Mouse (Mus musculus) forebrain, embryonic 11.5 days (tissue): ENCODE measurements around the gene Arhgap42. TPM values are rescaled to one million over a fixed set of nuclear protein-coding genes. Genes with fewer than 3 reads are reported as not detected.
A peak's percentile ranks its signal among the peaks of the same experiment; 100 is the strongest.

Source experiments
- ATAC-seq: fragments of 200-750 bp; cut with Nextera tagmentation; replicated peaks from 2 replicates; pipeline ENCODE4 v1.8.0; 2017; ENCODE audit warnings: moderate TSS enrichment; ENCODE audit not compliant: low FRiP score
- DNase-seq: peaks from one replicate; pipeline ENCODE4 v3.0.0-alpha.2; 2017; ENCODE audit warnings: low spot score
- H3K27ac ChIP-seq: fragments of 300-500 bp; sonication (generic); 2 replicates; pipeline ENCODE4 v1.5.1; 2014; ENCODE audit warnings: low read depth, low read length
- H3K27me3 ChIP-seq: fragments of 300-500 bp; sonication (generic); 2 replicates; pipeline ENCODE4 v1.6.1; 2014; ENCODE audit warnings: mild to moderate bottlenecking, low read length, mixed read lengths; ENCODE audit not compliant: control insufficient read depth, insufficient read depth
- H3K36me3 ChIP-seq: fragments of 300-500 bp; sonication (generic); 2 replicates; pipeline ENCODE4 v1.6.1; 2014; ENCODE audit warnings: mild to moderate bottlenecking, low read length, moderate library complexity, mixed read lengths; ENCODE audit not compliant: control insufficient read depth, insufficient read depth
- H3K4me1 ChIP-seq: fragments of 300-500 bp; sonication (generic); replicated peaks from 2 replicates; pipeline ENCODE4 v1.6.1; 2014; ENCODE audit warnings: low read length, mixed read lengths; ENCODE audit not compliant: control insufficient read depth, insufficient read depth
- H3K4me2 ChIP-seq: fragments of 300-500 bp; sonication (generic); 2 replicates; pipeline ENCODE4 v1.6.1; 2014; ENCODE audit warnings: low read depth, mild to moderate bottlenecking, low read length, moderate library complexity, mixed read lengths; ENCODE audit not compliant: severe bottlenecking
- H3K4me3 ChIP-seq: fragments of 300-500 bp; sonication (generic); 2 replicates; pipeline ENCODE4 v1.5.1; 2014; ENCODE audit warnings: low read depth, low read length
- H3K9ac ChIP-seq: fragments of 300-500 bp; sonication (generic); 2 replicates; pipeline ENCODE4 v1.6.1; 2014; ENCODE audit warnings: low read length
- H3K9me3 ChIP-seq: fragments of 300-500 bp; sonication (generic); 2 replicates; pipeline ENCODE4 v1.6.1; 2016; ENCODE audit warnings: low read length, mixed read lengths; ENCODE audit not compliant: control insufficient read depth
- WGBS: fragments of 180-500 bp; shearing (Covaris S2); extraction: QIAGEN DNeasy Blood & Tissue Kit; methylation state at CpG from one replicate; pipeline ENCODE4 v1.1.7; 2014; 5-methylcytosine and 5-hydroxymethylcytosine counted together
- polyA plus RNA-seq: library from polyadenylated mRNA; unstranded; fragments of >200 nt; fragmentation: Nextera tagmentation; extraction: Ambion mirVana; gene quantifications from 2 replicates; pipeline ENCODE4 v1.2.1, GENCODE M21; 2014

The Arhgap42 gene
- polyA plus RNA-seq, 1 experiment from 2014 or later = 20.6 TPM

DNA sequence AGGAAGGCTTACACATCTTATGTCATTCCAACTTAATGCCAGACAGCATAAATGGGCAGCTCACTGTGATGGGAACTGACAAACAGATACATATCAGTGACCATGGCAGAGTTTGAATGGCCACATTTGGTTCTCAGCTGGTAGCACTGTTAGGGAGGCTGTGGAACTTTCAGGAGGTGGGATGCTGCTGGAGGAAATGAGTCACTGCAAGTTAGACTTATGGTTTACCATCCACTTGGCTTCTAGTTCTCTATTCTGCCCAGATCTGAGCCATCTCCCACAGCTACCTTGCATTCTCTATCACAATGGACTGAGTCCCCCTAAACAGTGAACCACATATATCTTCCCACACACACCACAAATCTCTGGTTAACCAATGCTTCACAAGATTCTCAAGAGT, 186.0 kb downstream of the Arhgap42 start:
- no peaks in the 10 kb centered on the region; the same call in 1 of the 2 replicates for H3K36me3 ChIP-seq
- H3K27me3 ChIP-seq = no peaks in the 10 kb centered on the region
- no peak overlapping the region for H3K9ac ChIP-seq
- no peak overlapping the region for H3K27ac ChIP-seq
- DNase-seq (no peak), ATAC-seq (no peak)
- no peaks in the 10 kb centered on the region for H3K9me3 ChIP-seq
- no peak overlapping the region for H3K4me3 ChIP-seq
- no peak overlapping the region for H3K4me2 ChIP-seq
- no peaks in the 10 kb centered on the region for H3K4me1 ChIP-seq

DNA sequence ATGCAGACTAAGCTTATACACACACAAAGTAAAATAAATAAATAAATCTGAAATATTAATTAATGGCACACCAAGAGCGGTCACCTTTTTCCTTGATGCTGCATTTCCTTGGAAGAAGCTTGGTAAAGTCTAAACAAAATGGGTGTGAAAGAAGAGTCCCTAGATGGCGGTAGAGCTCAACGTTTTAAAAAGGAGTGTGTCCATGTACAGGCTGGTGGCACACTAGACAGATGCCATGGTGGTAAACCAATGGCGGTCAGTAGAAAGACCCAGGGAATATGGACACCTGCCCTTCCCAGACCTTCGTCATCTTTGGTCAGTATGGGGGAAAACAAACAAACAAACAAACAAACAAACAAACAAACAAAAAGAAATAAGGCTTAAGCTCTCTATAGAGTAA, 187.7 kb downstream of the Arhgap42 start:
- Histone ChIP-seq H3K36me3 (no peaks in the 10 kb centered on the region), H3K27me3 (no peaks in the 10 kb centered on the region), H3K4me3 (no peak overlapping the region), H3K27ac (no peak overlapping the region), H3K4me1 (no peaks in the 10 kb centered on the region), H3K4me2 (no peak overlapping the region), H3K9ac (no peak overlapping the region), H3K9me3 (no peaks in the 10 kb centered on the region)
- 55% methylated on average over 5 of the region's 5 CpGs for WGBS
- DNase-seq (no peak), ATAC-seq (peak; percentile 72; the same call in 1 of the 2 replicates)

DNA sequence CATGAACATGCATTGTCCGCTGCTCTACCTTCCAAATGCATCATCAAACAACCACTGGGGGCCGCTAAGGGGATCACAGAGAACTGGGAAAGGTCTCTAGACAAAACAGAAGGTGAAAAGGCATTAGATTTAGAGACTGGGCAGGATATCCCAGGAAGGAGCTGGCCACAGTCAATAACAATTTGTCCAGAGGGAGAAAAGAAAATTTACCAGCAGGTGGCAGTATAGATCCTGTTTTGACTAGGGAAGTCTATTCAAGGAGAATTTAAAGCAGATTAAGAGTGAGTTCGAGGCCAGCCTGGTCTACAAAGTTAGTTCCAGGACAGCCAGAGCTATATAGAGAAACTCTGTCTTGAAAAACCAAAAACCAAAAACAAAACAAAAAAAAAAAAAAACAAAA, 189.7 kb downstream of the Arhgap42 start:
- DNase-seq (no peak), ATAC-seq (no peak)
- Histone ChIP-seq H3K4me3 (no peak overlapping the region), H3K27me3 (no peaks in the 10 kb centered on the region), H3K36me3 (no peaks in the 10 kb centered on the region), H3K4me1 (no peaks in the 10 kb centered on the region), H3K9ac (no peak overlapping the region), H3K27ac (no peak overlapping the region), H3K4me2 (no peak overlapping the region), H3K9me3 (no peaks in the 10 kb centered on the region)
- 54% methylated on average over 3 of the region's 3 CpGs for WGBS

DNA sequence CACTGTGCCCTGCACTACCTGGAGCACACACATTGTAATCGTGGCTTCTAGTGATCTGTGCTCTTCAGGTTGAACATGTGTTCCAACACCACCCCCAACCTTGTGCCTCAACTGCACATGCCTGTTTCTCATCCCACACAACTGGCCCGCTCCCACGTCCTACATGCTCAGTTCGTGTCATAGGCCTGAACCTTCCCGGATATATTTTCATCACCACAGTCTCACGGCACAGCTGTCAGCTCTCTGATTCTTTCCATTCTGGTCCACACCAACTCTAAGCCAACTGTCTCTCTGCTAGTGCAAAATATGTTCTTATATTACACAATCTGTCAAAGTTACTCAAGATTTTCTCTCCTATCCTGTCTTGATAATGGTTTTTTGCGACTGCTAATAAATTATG, 197.9 kb downstream of the Arhgap42 start:
- H3K27ac ChIP-seq = no peak overlapping the region
- no peaks in the 10 kb centered on the region for H3K4me1 ChIP-seq
- H3K36me3 ChIP-seq = no peaks in the 10 kb centered on the region
- no peaks in the 10 kb centered on the region for H3K27me3 ChIP-seq
- ATAC-seq (no peak), DNase-seq (no peak)
- H3K9ac ChIP-seq = no peak overlapping the region
- H3K4me3 ChIP-seq = no peak overlapping the region
- H3K4me2 ChIP-seq = no peak overlapping the region
- 95% methylated on average over 7 of the region's 7 CpGs for WGBS
- H3K9me3 ChIP-seq = no peaks in the 10 kb centered on the region

DNA sequence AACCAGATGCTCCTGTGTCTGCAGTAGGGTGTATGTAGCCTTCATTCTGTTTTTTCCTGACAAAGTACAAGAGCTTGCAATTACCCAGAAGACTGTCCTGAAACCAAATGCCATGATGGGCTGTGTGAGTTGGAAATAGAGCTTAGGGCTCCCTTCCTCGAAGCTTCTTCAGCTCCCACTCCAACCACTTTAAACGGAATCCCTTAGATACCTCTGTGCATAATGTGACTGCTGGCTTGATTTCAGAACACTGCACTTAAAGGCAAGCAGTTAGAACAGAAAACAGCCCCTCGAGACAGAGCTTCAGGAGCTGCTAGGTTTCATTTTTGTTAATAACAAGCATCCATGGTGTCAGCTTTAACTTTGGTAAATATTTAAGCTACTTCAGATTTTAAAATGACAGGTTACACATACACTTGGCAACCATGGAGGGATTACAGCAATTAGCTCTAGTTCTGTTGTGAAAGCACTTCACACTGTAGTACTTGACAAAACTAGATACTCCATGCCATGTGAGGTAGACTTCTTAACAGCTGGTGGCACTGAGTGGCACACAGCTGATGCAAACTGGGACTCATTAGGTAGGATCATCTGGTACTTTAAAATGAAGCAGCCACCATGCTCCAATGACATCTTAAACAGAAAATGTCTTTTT, 201.8 kb downstream of the Arhgap42 start:
- no peaks in the 10 kb centered on the region for H3K27me3 ChIP-seq
- DNase-seq (no peak), ATAC-seq (no peak)
- H3K4me3 ChIP-seq = no peak overlapping the region
- no peaks in the 10 kb centered on the region for H3K9me3 ChIP-seq
- H3K27ac ChIP-seq = no peak overlapping the region
- no peak overlapping the region for H3K4me2 ChIP-seq
- WGBS = 79% methylated on average over 3 of the region's 3 CpGs
- H3K4me1 ChIP-seq = no peaks in the 10 kb centered on the region
- H3K9ac ChIP-seq = no peak overlapping the region
- H3K36me3 ChIP-seq = no peaks in the 10 kb centered on the region

DNA sequence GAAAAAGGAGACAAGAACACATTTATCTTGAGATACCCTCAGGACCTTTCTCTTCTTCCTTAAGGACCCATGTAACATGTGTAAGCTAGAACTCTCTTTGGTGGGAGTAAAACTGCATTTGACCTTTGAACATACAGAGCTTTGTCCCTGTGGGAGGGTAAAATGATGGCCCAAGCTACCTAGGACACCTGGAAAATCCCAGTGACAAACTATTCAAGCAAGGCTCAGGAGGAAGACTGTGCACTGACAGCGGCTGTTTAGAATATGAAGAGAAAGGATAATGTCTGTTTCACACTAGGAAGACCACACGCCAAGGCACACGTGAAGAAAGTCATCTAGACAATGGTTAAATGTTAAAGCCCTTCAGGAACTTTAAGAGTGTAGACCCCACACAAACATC, 211.0 kb downstream of the Arhgap42 start:
- no peak overlapping the region for H3K4me2 ChIP-seq
- no peaks in the 10 kb centered on the region for H3K36me3 ChIP-seq
- WGBS = 66% methylated on average over 3 of the region's 3 CpGs
- H3K9me3 ChIP-seq = no peaks in the 10 kb centered on the region
- H3K27ac ChIP-seq = 0 out of 2 replicates have a peak overlapping the region, but pooled peaks have one; percentile 18
- DNase-seq (no peak), ATAC-seq (no peak)
- no peaks in the 10 kb centered on the region for H3K27me3 ChIP-seq
- H3K9ac ChIP-seq = no peak overlapping the region
- H3K4me1 ChIP-seq = no peaks in the 10 kb centered on the region
- H3K4me3 ChIP-seq = no peak overlapping the region

DNA sequence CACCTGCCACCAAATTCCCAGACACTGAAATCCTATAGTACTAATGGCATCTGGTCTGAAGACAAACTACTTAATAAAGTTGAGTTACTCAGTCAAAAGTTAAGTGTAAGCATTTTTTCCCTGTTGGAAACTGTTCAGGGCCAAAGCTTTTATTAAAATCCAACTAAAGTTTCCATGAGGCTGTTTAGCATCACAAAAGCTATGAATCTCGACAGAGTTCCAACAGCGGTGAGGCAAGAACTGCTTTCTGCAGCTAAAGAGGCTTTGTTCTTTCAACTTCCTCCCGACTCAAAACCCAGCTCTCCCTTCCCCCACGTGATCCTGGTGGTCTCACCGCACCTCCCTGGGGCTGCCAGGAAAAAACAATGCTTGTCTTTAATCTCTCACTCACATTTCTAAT, 211.5 kb downstream of the Arhgap42 start:
- ATAC-seq = peak; percentile 68
- Histone ChIP-seq H3K4me1 (no peaks in the 10 kb centered on the region), H3K36me3 (no peaks in the 10 kb centered on the region), H3K4me3 (no peak overlapping the region), H3K9ac (no peak overlapping the region), H3K4me2 (no peak overlapping the region), H3K27ac (0 out of 2 replicates have a peak overlapping the region, but pooled peaks have one; percentile 18), H3K9me3 (no peaks in the 10 kb centered on the region), H3K27me3 (no peaks in the 10 kb centered on the region)
- no peak for DNase-seq
- 1% methylated on average over 5 of the region's 5 CpGs for WGBS

DNA sequence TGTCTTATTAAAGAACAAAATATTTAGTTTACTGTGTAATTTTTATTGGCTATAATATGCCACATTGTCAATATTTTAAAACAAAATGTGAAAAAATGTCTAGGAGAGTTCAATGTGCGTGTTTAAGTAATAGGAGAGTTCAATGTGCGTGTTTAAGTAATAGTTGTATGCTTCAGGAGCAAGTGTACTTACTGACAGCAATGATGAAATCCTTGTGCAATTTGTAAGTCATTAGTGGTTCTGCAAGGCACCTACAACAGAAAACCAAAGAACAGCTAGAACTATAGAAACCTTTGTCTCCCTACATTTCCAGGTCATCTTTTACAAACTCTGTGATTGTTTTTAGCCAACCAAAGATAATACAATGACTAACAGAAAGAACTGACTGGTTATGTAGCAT, 223.8 kb downstream of the Arhgap42 start:
- DNase-seq (no peak), ATAC-seq (no peak)
- Histone ChIP-seq H3K9me3 (no peaks in the 10 kb centered on the region), H3K36me3 (no peaks in the 10 kb centered on the region), H3K27me3 (no peaks in the 10 kb centered on the region), H3K4me3 (no peak overlapping the region), H3K9ac (no peak overlapping the region), H3K4me1 (no peaks in the 10 kb centered on the region), H3K27ac (no peak overlapping the region), H3K4me2 (no peak overlapping the region)
- WGBS = 92% methylated on average over 2 of the region's 2 CpGs

DNA sequence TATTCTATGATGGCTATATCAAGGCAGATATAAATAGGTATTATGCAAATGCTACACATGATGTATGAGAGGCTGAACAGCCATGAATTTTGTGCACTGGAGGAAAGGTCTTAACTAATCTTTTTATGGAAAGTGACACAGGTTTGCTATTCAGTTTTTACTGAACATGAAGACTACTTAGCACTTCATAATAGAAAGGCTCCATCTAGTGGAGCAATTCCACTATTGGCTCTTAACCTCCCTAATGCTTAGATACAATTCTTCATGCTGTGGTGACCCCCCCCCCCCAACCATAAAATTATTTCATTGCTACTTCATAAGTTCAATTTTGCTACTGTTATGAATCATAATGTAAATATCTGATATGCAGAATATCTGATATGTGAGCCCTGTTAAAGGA, 237.7 kb downstream of the Arhgap42 start:
- H3K4me1 ChIP-seq = no peaks in the 10 kb centered on the region
- ATAC-seq (0 out of 2 replicates have a peak, but pooled peaks have one; percentile 30), DNase-seq (no peak)
- no peak overlapping the region for H3K4me2 ChIP-seq
- no peaks in the 10 kb centered on the region for H3K9me3 ChIP-seq
- no peaks in the 10 kb centered on the region for H3K27me3 ChIP-seq
- no peak overlapping the region for H3K9ac ChIP-seq
- no peak overlapping the region for H3K27ac ChIP-seq
- H3K36me3 ChIP-seq = no peaks in the 10 kb centered on the region
- H3K4me3 ChIP-seq = no peak overlapping the region
